Mouse (Mus musculus) left cerebral cortex, adult 6 months (tissue): ENCODE results near the gene Has3. TPM values are rescaled to one million over a fixed set of nuclear protein-coding genes. Genes with fewer than 3 reads are reported as not detected.

Experiments used
- long read RNA-seq, 2 experiments: library from polyadenylated mRNA; unstranded; transcript quantifications; one replicate each; pipeline ENCODE4 v2.0.0; 2019 to 2020
- polyA plus RNA-seq: library from polyadenylated mRNA; unstranded; fragments of <200 nt; fragmentation: Nextera tagmentation; gene quantifications from 2 replicates; pipeline ENCODE4 v1.2.3, GENCODE M21; 2021

Has3 gene
- polyA plus RNA-seq = 0.07 and 0.26 TPM in 2 replicates
- long read RNA-seq, experiment 1, full-length matches to known transcripts = 1 of 2 reads
- long read RNA-seq, experiment 1, partial matches to known transcripts = 0 of 2 reads
- long read RNA-seq, experiment 1, other reads (novel, unspliced or antisense) = 1 of 2 reads
- long read RNA-seq, experiment 2 = 0 reads

GRCm38 (mm10) chr8:106870051-106870450, at the start of gene Has3:
TSS of gene Has3 (plus strand) at chr8:106870242.

GRCm38 (mm10) chr8:106893481-106894156, 23.6 kb downstream of the Has3 start, which contains the start of gene Utp4:
TSS of gene Utp4 (plus strand) at chr8:106893636.

Other genes with a start within 250 kb of the Has3 start
- 1.4 and 1.7 TPM in 2 replicates for gene Tango6, start 187.2 kb upstream of the Has3 start, polyA plus RNA-seq
- gene Utp4, start 23.4 kb downstream of the Has3 start, polyA plus RNA-seq = 20.1 and 20.9 TPM in 2 replicates
- gene Sntb2, start 65.5 kb downstream of the Has3 start, polyA plus RNA-seq = 1.0 and 3.8 TPM in 2 replicates
- 116 and 128 TPM in 2 replicates for gene Vps4a, start 161.0 kb downstream of the Has3 start, polyA plus RNA-seq
- gene Pdf, start 178.4 kb downstream of the Has3 start, polyA plus RNA-seq = 47.1 and 58.1 TPM in 2 replicates
- 41.0 and 55.0 TPM in 2 replicates for gene Cog8, start 186.4 kb downstream of the Has3 start, polyA plus RNA-seq
- gene Nip7, start 186.6 kb downstream of the Has3 start, polyA plus RNA-seq = 28.7 and 44.7 TPM in 2 replicates
- not detected in 2 replicates for gene Tmed6, start 195.4 kb downstream of the Has3 start, polyA plus RNA-seq
- 6.3 and 7.5 TPM in 2 replicates for gene Terf2, start 226.3 kb downstream of the Has3 start, polyA plus RNA-seq